Mouse (Mus musculus) myocyte (in vitro differentiated cells): ENCODE results near the gene Paxx.

Experiments
- CEBPB ChIP-seq: IDR thresholded peaks from 2 replicates; pipeline ENCODE4 v1.6.1; 2011; ENCODE audit warnings: mild to moderate bottlenecking, moderate library complexity; ENCODE audit not compliant: poor library complexity, insufficient read depth, severe bottlenecking
- E2F4 ChIP-seq: IDR thresholded peaks from one replicate; pipeline ENCODE4 v1.6.1; 2011; ENCODE audit warnings: mild to moderate bottlenecking, control low read depth, moderate library complexity; ENCODE audit not compliant: insufficient read depth
- POLR2A ChIP-seq: IDR thresholded peaks from one replicate; pipeline ENCODE4 v1.6.1; 2011; ENCODE audit warnings: low read depth, mild to moderate bottlenecking, control low read depth, moderate library complexity; ENCODE audit not compliant: insufficient read length
- POLR2AphosphoS2 ChIP-seq: IDR thresholded peaks from one replicate; pipeline ENCODE4 v1.6.1; 2011; ENCODE audit warnings: low read depth, control low read depth; ENCODE audit not compliant: insufficient read length
- TCF12 ChIP-seq: IDR thresholded peaks from one replicate; pipeline ENCODE4 v1.6.1; 2011; ENCODE audit warnings: mild to moderate bottlenecking, control low read depth; ENCODE audit not compliant: poor library complexity, insufficient read depth, severe bottlenecking
- USF1 ChIP-seq: IDR thresholded peaks from one replicate; pipeline ENCODE4 v1.6.1; 2011; ENCODE audit warnings: low read depth, mild to moderate bottlenecking, control low read depth, moderate library complexity

- TF ChIP-seq POLR2A = no peak
- no peak for TF ChIP-seq POLR2AphosphoS2
- TF ChIP-seq USF1 = no peak
- TF ChIP-seq TCF12 = no peak
- TF ChIP-seq CEBPB = no peak
- TF ChIP-seq E2F4 = no peak
Observed at GRCm38 (mm10) chr2:25441067-25441466, 19.8 kb downstream of the Paxx start.
